Mouse (Mus musculus) MEL (cell line): Measurements from ENCODE around the gene Fxr2. TPM values are rescaled to one million over a fixed set of nuclear protein-coding genes. Genes with fewer than 3 reads are reported as not detected.
A peak's percentile ranks its signal among the peaks of the same experiment; 100 is the strongest.

ENCODE experiments used
- DNase-seq: peaks from one replicate; pipeline ENCODE4 v3.0.0; 2011; ENCODE audit warnings: low read depth, low spot score
- H3K27ac ChIP-seq: 2 replicates; pipeline ENCODE4 v1.5.1; 2012; ENCODE audit warnings: low read depth, mild to moderate bottlenecking, control low read depth, low read length, moderate library complexity; ENCODE audit not compliant: control insufficient read depth
- H3K27me3 ChIP-seq, 2 experiments: fragments of 150-350 bp in 1 of 2; sonication (generic) in 1 of 2; 2 replicates each; pipeline ENCODE4 v1.6.1; 2012; ENCODE audit warnings: low read length in 2 of 2, mild to moderate bottlenecking in 2 of 2, improper control_type of control experiment in 1 of 2, moderate library complexity in 1 of 2; ENCODE audit not compliant: insufficient read depth in 2 of 2, control insufficient read depth in 1 of 2
- H3K36me3 ChIP-seq, 2 experiments: 2 replicates each; pipeline ENCODE4 v1.6.1; 2012 to 2014; ENCODE audit warnings: low read length in 2 of 2, improper control_type of control experiment in 1 of 2, inconsistent platforms in 1 of 2, mild to moderate bottlenecking in 1 of 2; ENCODE audit not compliant: insufficient read depth in 2 of 2, control insufficient read depth in 1 of 2
- H3K4me1 ChIP-seq, 2 experiments: fragments of 150-350 bp in 1 of 2; sonication (generic) in 1 of 2; 2 replicates each; pipeline ENCODE4 v1.6.1; 2012; ENCODE audit warnings: low read length in 2 of 2, improper control_type of control experiment in 1 of 2, mild to moderate bottlenecking in 1 of 2; ENCODE audit not compliant: insufficient read depth in 2 of 2, control insufficient read depth in 1 of 2
- H3K4me3 ChIP-seq, 2 experiments: fragments of 150-350 bp in 1 of 2; sonication (generic) in 1 of 2; 2 replicates each; pipeline ENCODE4 v1.5.1; 2012; ENCODE audit warnings: low read depth in 2 of 2, low read length in 2 of 2, mild to moderate bottlenecking in 2 of 2, moderate library complexity in 2 of 2, control low read depth in 1 of 2, improper control_type of control experiment in 1 of 2; ENCODE audit not compliant: control insufficient read depth in 1 of 2, insufficient read depth in 1 of 2
- H3K79me2 ChIP-seq: 2 replicates; pipeline ENCODE4 v1.6.1; 2012; ENCODE audit warnings: mild to moderate bottlenecking, low read length, moderate library complexity; ENCODE audit not compliant: control insufficient read depth, poor library complexity, insufficient read depth
- H3K9ac ChIP-seq: 2 replicates; pipeline ENCODE4 v1.6.1; 2012; ENCODE audit warnings: low read depth, mild to moderate bottlenecking, control low read depth, low read length, moderate library complexity; ENCODE audit not compliant: control insufficient read depth, poor library complexity, severe bottlenecking
- H3K9me3 ChIP-seq: fragments of 150-350 bp; sonication (generic); replicated peaks from 2 replicates; pipeline ENCODE4 v1.6.1; 2012; ENCODE audit warnings: mild to moderate bottlenecking, low read length, improper control_type of control experiment, moderate library complexity; ENCODE audit not compliant: insufficient read depth
- BHLHE40 ChIP-seq: IDR thresholded peaks from 2 replicates; pipeline ENCODE4 v1.6.1; 2012; ENCODE audit warnings: low read depth, mild to moderate bottlenecking, inconsistent platforms, low read length, improper control_type of control experiment, borderline replicate concordance
- CHD1 ChIP-seq: IDR thresholded peaks from 2 replicates; pipeline ENCODE4 v1.6.1; 2012; ENCODE audit warnings: low read depth, mild to moderate bottlenecking, inconsistent platforms, low read length, improper control_type of control experiment
- CHD2 ChIP-seq: IDR thresholded peaks from 2 replicates; pipeline ENCODE4 v1.6.1; 2011; ENCODE audit warnings: low read length, improper control_type of control experiment
- CTCF ChIP-seq, 3 experiments: IDR thresholded peaks in 2 of 3; conservative IDR thresholded peaks in 1 of 3; 2 replicates each; pipeline ENCODE4 v1.5.1; 2011 to 2012; ENCODE audit warnings: low read length in 3 of 3, low read depth in 2 of 3, mild to moderate bottlenecking in 2 of 3, improper control_type of control experiment in 1 of 3, inconsistent platforms in 1 of 3, mixed read lengths in 1 of 3, moderate library complexity in 1 of 3; ENCODE audit not compliant: control insufficient read depth in 1 of 3, insufficient read depth in 1 of 3, poor library complexity in 1 of 3, severe bottlenecking in 1 of 3
- E2F4 ChIP-seq: IDR thresholded peaks from 2 replicates; pipeline ENCODE4 v1.6.1; 2011; ENCODE audit warnings: low read depth, low read length, improper control_type of control experiment, borderline replicate concordance
- EP300 ChIP-seq, 2 experiments: IDR thresholded peaks; 2 replicates each; pipeline ENCODE4 v1.6.1; 2011; ENCODE audit warnings: improper control_type of control experiment in 2 of 2, low read length in 2 of 2, low read depth in 1 of 2, mild to moderate bottlenecking in 1 of 2
- ETS1 ChIP-seq: IDR thresholded peaks from 2 replicates; pipeline ENCODE4 v1.6.1; 2012; ENCODE audit warnings: low read depth, mild to moderate bottlenecking, inconsistent platforms, low read length, improper control_type of control experiment, moderate library complexity
- MAFK ChIP-seq: IDR thresholded peaks from 2 replicates; pipeline ENCODE4 v1.6.1; 2011; ENCODE audit warnings: low read depth, mild to moderate bottlenecking, low read length, improper control_type of control experiment, borderline replicate concordance
- MAX ChIP-seq: IDR thresholded peaks from 2 replicates; pipeline ENCODE4 v1.6.1; 2011; ENCODE audit warnings: low read length, improper control_type of control experiment
- MAZ ChIP-seq: IDR thresholded peaks from 2 replicates; pipeline ENCODE4 v1.6.1; 2012; ENCODE audit warnings: low read depth, mild to moderate bottlenecking, inconsistent platforms, low read length, improper control_type of control experiment
- MEF2A ChIP-seq: IDR thresholded peaks from 2 replicates; pipeline ENCODE4 v1.6.1; 2014; ENCODE audit warnings: low read depth, mild to moderate bottlenecking, inconsistent platforms, low read length, improper control_type of control experiment; ENCODE audit not compliant: poor library complexity, insufficient replicate concordance, severe bottlenecking; ENCODE audit errors: extremely low read depth
- MXI1 ChIP-seq: IDR thresholded peaks from 2 replicates; pipeline ENCODE4 v1.6.1; 2011; ENCODE audit warnings: mild to moderate bottlenecking, low read depth, low read length, improper control_type of control experiment
- NELFE ChIP-seq: IDR thresholded peaks from 2 replicates; pipeline ENCODE4 v1.6.1; 2011; ENCODE audit warnings: low read depth, low read length, improper control_type of control experiment
- NRF1 ChIP-seq: IDR thresholded peaks from 2 replicates; pipeline ENCODE4 v1.6.1; 2014; ENCODE audit warnings: low read depth, mild to moderate bottlenecking, inconsistent platforms, low read length, improper control_type of control experiment, moderate library complexity; ENCODE audit not compliant: poor library complexity, insufficient read depth, severe bottlenecking
- POLR2A ChIP-seq, 2 experiments: IDR thresholded peaks; 2 replicates each; pipeline ENCODE4 v1.6.1; 2011 to 2012; ENCODE audit warnings: low read length in 2 of 2, mild to moderate bottlenecking in 2 of 2, control low read depth in 1 of 2, improper control_type of control experiment in 1 of 2, low read depth in 1 of 2, moderate library complexity in 1 of 2; ENCODE audit not compliant: control insufficient read depth in 1 of 2, insufficient read depth in 1 of 2, poor library complexity in 1 of 2
- POLR2AphosphoS5 ChIP-seq: IDR thresholded peaks from 2 replicates; pipeline ENCODE4 v1.6.1; 2012; ENCODE audit warnings: low read depth, borderline replicate concordance, mild to moderate bottlenecking, inconsistent platforms, low read length, moderate library complexity, mixed read lengths
- RAD21 ChIP-seq: IDR thresholded peaks from 2 replicates; pipeline ENCODE4 v1.6.1; 2011; ENCODE audit warnings: mild to moderate bottlenecking, low read depth, low read length, improper control_type of control experiment
- RCOR1 ChIP-seq: IDR thresholded peaks from 2 replicates; pipeline ENCODE4 v1.6.1; 2012; ENCODE audit warnings: low read depth, mild to moderate bottlenecking, inconsistent platforms, low read length, improper control_type of control experiment
- TAL1 ChIP-seq: IDR thresholded peaks from 2 replicates; pipeline ENCODE4 v1.6.1; 2012; ENCODE audit warnings: mild to moderate bottlenecking, inconsistent platforms, low read length, moderate library complexity, mixed read lengths
- TCF12 ChIP-seq: IDR thresholded peaks from 2 replicates; pipeline ENCODE4 v1.6.1; 2014; ENCODE audit warnings: low read depth, mild to moderate bottlenecking, inconsistent platforms, low read length, improper control_type of control experiment, moderate library complexity
- USF2 ChIP-seq, 2 experiments: IDR thresholded peaks; 2 replicates each; pipeline ENCODE4 v1.6.1; 2011 to 2012; ENCODE audit warnings: improper control_type of control experiment in 2 of 2, low read length in 2 of 2, borderline replicate concordance in 1 of 2, inconsistent platforms in 1 of 2, low read depth in 1 of 2, mild to moderate bottlenecking in 1 of 2; ENCODE audit not compliant: insufficient read depth in 1 of 2
- ZC3H11A ChIP-seq: IDR thresholded peaks from 2 replicates; pipeline ENCODE4 v1.6.1; 2012; ENCODE audit warnings: low read depth, mild to moderate bottlenecking, inconsistent platforms, low read length, improper control_type of control experiment
- ZKSCAN1 ChIP-seq: IDR thresholded peaks from 2 replicates; pipeline ENCODE4 v1.6.1; 2012; ENCODE audit warnings: low read depth, mild to moderate bottlenecking, inconsistent platforms, low read length, improper control_type of control experiment, moderate library complexity
- ZMIZ1 ChIP-seq: IDR thresholded peaks from 2 replicates; pipeline ENCODE4 v1.6.1; 2012; ENCODE audit warnings: low read depth, mild to moderate bottlenecking, inconsistent platforms, low read length, improper control_type of control experiment, moderate library complexity
- ZNF384 ChIP-seq: IDR thresholded peaks from 2 replicates; pipeline ENCODE4 v1.6.1; 2012; ENCODE audit warnings: low read depth, mild to moderate bottlenecking, inconsistent platforms, low read length, improper control_type of control experiment
- polyA plus RNA-seq, 2 experiments: library from polyadenylated mRNA; stranded (reverse) in 1 of 2; unstranded in 1 of 2; fragments of >175 nt in 1 of 2; fragments of >200 nt in 1 of 2; gene quantifications; 2 replicates each; pipeline versions ENCODE4 v1.2.1 to v1.2.4; 2012; ENCODE audit warnings: low replicate concordance in 2 of 2, low read depth in 1 of 2; ENCODE audit not compliant: insufficient read length in 2 of 2, insufficient read depth in 1 of 2, missing spikeins in 1 of 2
- total RNA-seq: library from RNA; depleted of rRNA; stranded (reverse); fragments of 300-350 nt; gene quantifications from 2 replicates; pipeline ENCODE4 v1.2.3, GENCODE M21; 2012

Gene Fxr2
- total and polyA plus RNA-seq, 3 experiments: 95.1 to 97.6 TPM; not detected in 1

DNA sequence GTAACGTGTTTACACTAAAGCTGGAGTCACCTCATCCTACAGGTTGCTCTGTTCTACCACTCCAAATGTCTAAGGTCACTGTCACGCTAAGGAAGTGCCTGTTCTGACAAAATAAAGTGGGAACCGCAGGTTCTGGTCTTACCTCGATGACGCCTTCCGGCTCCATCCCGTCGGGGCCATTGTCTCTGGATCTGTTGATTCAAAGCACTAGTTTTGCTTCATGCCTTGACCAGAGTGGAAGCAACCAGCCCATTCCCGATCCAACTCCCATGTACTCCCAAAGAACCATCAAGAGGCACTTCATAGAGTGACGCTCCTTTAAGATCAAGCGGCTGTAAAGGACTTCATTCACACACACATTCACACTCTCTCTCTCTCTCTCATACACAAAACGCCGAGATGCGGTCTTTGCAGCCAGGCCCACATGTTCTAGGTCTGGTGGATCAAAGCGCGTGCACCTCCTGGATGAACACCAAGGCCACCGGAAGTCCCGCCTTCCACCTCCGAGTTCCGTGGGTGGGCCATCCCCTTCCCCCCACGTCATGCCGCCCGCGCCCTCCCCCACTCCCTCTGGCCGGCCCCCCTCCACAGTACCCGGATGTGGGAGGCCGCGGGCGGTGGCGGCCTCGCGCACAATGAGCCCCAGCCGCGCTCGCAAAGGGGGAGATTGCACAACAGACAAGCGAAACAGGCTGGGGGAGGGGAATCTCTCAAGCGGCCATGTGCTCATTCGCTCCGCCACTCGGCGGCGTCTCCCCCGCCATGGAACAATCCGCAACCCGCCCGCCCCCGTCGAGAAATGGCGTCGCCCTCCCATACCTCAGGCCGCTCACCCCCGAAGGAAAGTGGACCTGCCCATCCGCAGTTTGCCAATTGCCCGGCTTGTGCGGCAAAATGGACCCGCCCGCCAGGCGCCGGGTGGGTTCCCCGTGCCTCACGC is 38.3 kb downstream of the Fxr2 start (continued):
- TF ChIP-seq TAL1 (no peak), MAZ (peak; percentile 100), NRF1 (peak; percentile 36; the same call in 1 of the 2 replicates), EP300 (IDR thresholded peaks at IDR 0.05; ENCODE audit: low read depth in 1 of 2, low read length in 2 of 2) (peak in 1 of 2 experiments; percentile 74; a peak in 2 of 4 replicates)

- no peak for DNase-seq
- Histone ChIP-seq H3K9ac (peak overlapping the region; percentile 100), H3K36me3 (peaks cover 17 to 26% of the 10 kb centered on the region in 2 experiments), H3K27me3 (no peaks in the 10 kb centered on the region), H3K4me3 (peak overlapping the region; percentile 61 to 98), H3K4me1 (peaks cover 0 to 15% of the 10 kb centered on the region in 2 experiments; a peak in 1 of 4 replicates), H3K9me3 (no peaks in the 10 kb centered on the region), H3K79me2 (peaks cover 37% of the 10 kb centered on the region), H3K27ac (peak overlapping the region; percentile 96)
- no peak for TF ChIP-seq NELFE
- 0 out of 2 replicates have a peak, but pooled peaks have one; percentile 12 for TF ChIP-seq MEF2A
Observed at GRCm38 (mm10) chr11:69671726-69672124, 38.9 kb downstream of the Fxr2 start.

DNA sequence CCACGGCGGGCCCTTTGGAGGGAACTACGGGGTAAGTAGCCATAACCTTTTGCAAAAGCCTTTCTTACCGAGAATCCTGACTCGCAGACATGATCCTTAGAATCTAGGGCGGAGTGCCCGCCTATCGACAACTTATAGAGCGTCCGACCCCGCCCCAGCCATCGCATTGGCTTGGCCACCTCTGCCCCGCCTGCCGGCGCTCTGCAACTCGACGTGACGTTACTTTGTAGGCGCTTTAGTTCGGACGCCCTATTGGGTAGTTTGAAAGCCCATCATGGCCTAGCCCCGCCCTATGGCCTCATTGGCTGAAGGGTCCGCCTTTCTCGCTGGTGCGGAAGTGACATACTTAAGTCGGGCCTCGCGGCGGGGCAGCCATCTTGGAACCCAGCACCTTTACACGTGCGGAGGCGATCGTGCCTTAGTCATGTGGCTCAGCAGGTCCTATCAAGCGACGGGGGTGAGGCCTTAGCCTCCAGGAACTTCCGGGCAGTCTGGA is 39.5 kb downstream of the Fxr2 start, which contains the start of gene Eif4a1:
Gene Eif4a1, minus strand, starts transcription at position 213 of the 496 bp plus-strand sequence.
- peak within 1 kb of the TSS; percentile 61 to 98 for H3K4me3 ChIP-seq
- H3K27ac ChIP-seq: peak within 1 kb of the TSS; percentile 96
- DNase-seq: peak; percentile 100
- H3K27me3 ChIP-seq: no peaks in the 10 kb centered on the region
- no peaks in the 10 kb centered on the region for H3K9me3 ChIP-seq
- peaks cover 22 to 26% of the 10 kb centered on the region in 2 experiments for H3K36me3 ChIP-seq
- peak within 1 kb of the TSS; percentile 100 for H3K9ac ChIP-seq
- H3K4me1 ChIP-seq: peaks cover 0 to 15% of the 10 kb centered on the region in 2 experiments; a peak in 1 of 4 replicates
- H3K79me2 ChIP-seq: peaks cover 37% of the 10 kb centered on the region
- TF ChIP-seq POLR2AphosphoS5: peak; percentile 88; the same call in 1 of the 2 replicates
- TF ChIP-seq RAD21: no peak
- TF ChIP-seq MAFK: no peak
- TF ChIP-seq BHLHE40: peak; percentile 98
- peak; percentile 100 for TF ChIP-seq NELFE
- TF ChIP-seq CHD2: peak; percentile 83
- TF ChIP-seq CHD1: no peak
- TF ChIP-seq TCF12: 0 out of 2 replicates have a peak, but pooled peaks have one; percentile 7
- TF ChIP-seq E2F4: no peak
- TF ChIP-seq MXI1: peak; percentile 99
- TF ChIP-seq RCOR1: no peak
- TF ChIP-seq EP300 (IDR thresholded peaks at IDR 0.05; ENCODE audit: low read depth in 1 of 2, low read length in 2 of 2): peak in 1 of 2 experiments; percentile 44; a peak in 2 of 4 replicates
- TF ChIP-seq MAX: peak; percentile 100
- no peak for TF ChIP-seq ZC3H11A
- TF ChIP-seq ETS1: peak; percentile 54; the same call in 1 of the 2 replicates
- no peak for TF ChIP-seq CTCF (IDR thresholded peaks at IDR 0.05 in 2 of 3, conservative IDR thresholded peaks at IDR 0.05 in 1 of 3; ENCODE audit: control insufficient read depth in 1 of 3, insufficient read depth in 1 of 3, low read depth in 2 of 3, low read length in 3 of 3, poor library complexity in 1 of 3, severe bottlenecking in 1 of 3)
- TF ChIP-seq ZNF384: no peak
- peak; percentile 52 to 76 for TF ChIP-seq USF2 (IDR thresholded peaks at IDR 0.05; ENCODE audit: borderline replicate concordance in 1 of 2, insufficient read depth in 1 of 2, low read depth in 1 of 2, low read length in 2 of 2)
- peak; percentile 100 for TF ChIP-seq ZMIZ1
- peak; percentile 97 to 100 for TF ChIP-seq POLR2A (IDR thresholded peaks at IDR 0.05; ENCODE audit: control insufficient read depth in 1 of 2, insufficient read depth in 1 of 2, low read depth in 1 of 2, low read length in 2 of 2, poor library complexity in 1 of 2)
- TF ChIP-seq TAL1: no peak
- no peak for TF ChIP-seq ZKSCAN1
